Mouse (Mus musculus): ENCODE results near the gene Leng1.
"Not testable (repeated sequence)": the region's sequence is repeated elsewhere in the genome, so short reads cannot be mapped to it uniquely, and the experiment has no call there.

DNA sequence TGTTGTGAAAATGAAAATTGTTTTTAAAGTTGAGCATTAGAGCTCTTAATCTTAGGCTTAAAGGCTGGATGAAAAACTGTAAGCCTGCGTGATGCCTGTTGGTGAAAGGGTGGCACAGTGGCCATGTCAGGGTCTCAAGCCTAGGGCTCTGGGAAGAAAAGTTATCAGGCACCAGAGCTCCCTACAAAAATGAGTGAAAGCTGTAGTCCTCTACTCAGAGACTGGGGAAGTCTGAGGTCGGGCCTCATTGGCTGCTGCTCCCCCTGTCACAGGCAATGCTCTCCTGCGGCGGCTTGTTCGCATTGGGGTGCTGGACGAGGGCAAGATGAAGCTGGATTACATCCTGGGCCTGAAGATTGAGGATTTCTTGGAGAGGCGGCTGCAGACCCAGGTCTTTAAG is 39.8 kb upstream of the Leng1 start:
- TF ChIP-seq CTCF, EP300 (IDR thresholded peaks at IDR 0.05; ENCODE audit: low read depth): not testable (repeated sequence)
